Mouse (Mus musculus) erythroblast, embryonic 14.5 days (primary cell): ENCODE measurements around the gene Cfb.

ENCODE experiments used
- GATA1 ChIP-seq: IDR thresholded peaks from 2 replicates; pipeline ENCODE4 v1.6.1; 2012; ENCODE audit warnings: low read length, inconsistent platforms, mixed read lengths
- TAL1 ChIP-seq: IDR thresholded peaks from 3 replicates; pipeline ENCODE4 v1.6.1; 2012; ENCODE audit warnings: low read length, inconsistent platforms, mixed read lengths

DNA sequence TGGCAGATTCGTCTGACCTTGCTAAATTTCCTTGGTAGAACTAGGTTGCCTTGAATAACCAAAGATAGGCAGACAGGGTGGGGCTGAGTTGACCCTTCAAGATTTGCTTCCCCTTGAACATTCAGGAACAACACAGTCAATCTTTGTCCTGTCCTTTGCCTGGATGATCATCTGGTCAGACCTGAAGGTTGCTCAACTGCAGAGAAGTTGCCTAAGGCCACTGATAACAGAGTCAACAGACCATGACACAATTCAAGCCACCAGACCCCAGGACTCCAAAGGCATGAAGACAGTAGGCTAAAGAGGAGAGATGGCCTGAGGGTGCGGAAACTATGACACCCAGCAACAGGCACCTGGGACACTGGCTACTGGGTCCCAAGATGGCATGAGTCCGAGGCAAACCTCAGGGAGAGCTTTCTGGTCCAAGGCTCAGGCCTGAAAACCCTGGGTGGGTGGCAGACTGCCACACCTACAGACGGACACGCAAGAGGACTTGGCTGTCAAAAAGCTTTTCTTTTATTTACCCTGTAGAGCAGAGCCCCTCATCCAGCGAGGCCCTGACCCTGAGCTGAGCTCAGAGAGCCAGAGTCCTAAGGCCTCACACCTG is 53.6 kb downstream of the Cfb start:
- TF ChIP-seq GATA1, result no peak
- no peak for TF ChIP-seq TAL1
